Mouse (Mus musculus) myocyte (in vitro differentiated cells): Measurements from ENCODE around the gene Naa35. TPM values are rescaled to one million over a fixed set of nuclear protein-coding genes. Genes with fewer than 3 reads are reported as not detected.

ENCODE experiments used
- H3K27me3 ChIP-seq: one replicate; pipeline ENCODE4 v1.6.1; 2011; ENCODE audit not compliant: control insufficient read depth, insufficient read depth, insufficient read length
- H3K36me3 ChIP-seq: one replicate; pipeline ENCODE4 v1.6.1; 2011; ENCODE audit not compliant: control insufficient read depth, insufficient read depth
- H3K4me2 ChIP-seq: one replicate; pipeline ENCODE4 v1.6.1; 2011; ENCODE audit warnings: low read depth, control low read depth
- H3K4me3 ChIP-seq: one replicate; pipeline ENCODE4 v1.5.1; 2011; ENCODE audit warnings: mild to moderate bottlenecking, control low read depth, moderate library complexity
- H3K79me2 ChIP-seq: one replicate; pipeline ENCODE4 v1.6.1; 2011; ENCODE audit not compliant: control insufficient read depth, insufficient read depth
- H3ac ChIP-seq: one replicate; pipeline ENCODE4 v1.6.1; 2011; ENCODE audit not compliant: control insufficient read depth, insufficient read length
- CEBPB ChIP-seq: IDR thresholded peaks from 2 replicates; pipeline ENCODE4 v1.6.1; 2011; ENCODE audit warnings: mild to moderate bottlenecking, moderate library complexity; ENCODE audit not compliant: poor library complexity, insufficient read depth, severe bottlenecking
- E2F4 ChIP-seq: IDR thresholded peaks from one replicate; pipeline ENCODE4 v1.6.1; 2011; ENCODE audit warnings: mild to moderate bottlenecking, control low read depth, moderate library complexity; ENCODE audit not compliant: insufficient read depth
- MAX ChIP-seq: IDR thresholded peaks from one replicate; pipeline ENCODE4 v1.6.1; 2011; ENCODE audit warnings: low read depth, mild to moderate bottlenecking, control low read depth
- MYOD1 ChIP-seq, 3 experiments: IDR thresholded peaks; one replicate each; pipeline ENCODE4 v1.6.1; 2011; ENCODE audit warnings: control low read depth in 2 of 3, low read depth in 2 of 3, mild to moderate bottlenecking in 2 of 3, moderate library complexity in 1 of 3; ENCODE audit not compliant: insufficient read length in 2 of 3, control insufficient read depth in 1 of 3
- MYOG ChIP-seq, 3 experiments: IDR thresholded peaks; one replicate each; pipeline ENCODE4 v1.6.1; 2011; ENCODE audit warnings: control low read depth in 2 of 3, low read depth in 2 of 3, mild to moderate bottlenecking in 2 of 3; ENCODE audit not compliant: insufficient read length in 2 of 3, control insufficient read depth in 1 of 3, insufficient read depth in 1 of 3
- POLR2A ChIP-seq: IDR thresholded peaks from one replicate; pipeline ENCODE4 v1.6.1; 2011; ENCODE audit warnings: low read depth, mild to moderate bottlenecking, control low read depth, moderate library complexity; ENCODE audit not compliant: insufficient read length
- POLR2AphosphoS2 ChIP-seq: IDR thresholded peaks from one replicate; pipeline ENCODE4 v1.6.1; 2011; ENCODE audit warnings: low read depth, control low read depth; ENCODE audit not compliant: insufficient read length
- REST ChIP-seq: IDR thresholded peaks from one replicate; pipeline ENCODE4 v1.6.1; 2011; ENCODE audit warnings: mild to moderate bottlenecking, control low read depth, moderate library complexity; ENCODE audit not compliant: insufficient read depth, insufficient read length
- SRF ChIP-seq: IDR thresholded peaks from one replicate; pipeline ENCODE4 v1.6.1; 2011; ENCODE audit warnings: low read depth; ENCODE audit not compliant: control insufficient read depth, insufficient read length
- TCF12 ChIP-seq: IDR thresholded peaks from one replicate; pipeline ENCODE4 v1.6.1; 2011; ENCODE audit warnings: mild to moderate bottlenecking, control low read depth; ENCODE audit not compliant: poor library complexity, insufficient read depth, severe bottlenecking
- TCF3 ChIP-seq: IDR thresholded peaks from one replicate; pipeline ENCODE4 v1.6.1; 2011; ENCODE audit warnings: low read depth, control low read depth; ENCODE audit not compliant: insufficient read length
- USF1 ChIP-seq: IDR thresholded peaks from one replicate; pipeline ENCODE4 v1.6.1; 2011; ENCODE audit warnings: low read depth, mild to moderate bottlenecking, control low read depth, moderate library complexity
- polyA plus RNA-seq: library from polyadenylated mRNA; unstranded; fragments of >200 nt; fragmentation: generic; extraction: Trizol; gene quantifications from one replicate; pipeline ENCODE4 v1.2.1, GENCODE M21; 2012; ENCODE audit warnings: missing spikeins

The Naa35 gene
- polyA plus RNA-seq, 1 experiment, result 32.3 TPM

- H3ac ChIP-seq, result no peak overlapping the region
- H3K4me2 ChIP-seq, result no peak overlapping the region
- no peaks in the 10 kb centered on the region for H3K36me3 ChIP-seq
- H3K4me3 ChIP-seq, result no peak overlapping the region
- TF ChIP-seq E2F4 (no peak), USF1 (no peak), SRF (no peak), TCF12 (no peak), REST (no peak), MYOD1 (IDR thresholded peaks at IDR 0.05; ENCODE audit: control insufficient read depth in 1 of 3, insufficient read length in 2 of 3, low read depth in 2 of 3) (no peak), MAX (no peak), POLR2AphosphoS2 (no peak), CEBPB (no peak), TCF3 (no peak), MYOG (IDR thresholded peaks at IDR 0.05; ENCODE audit: control insufficient read depth in 1 of 3, insufficient read depth in 1 of 3, insufficient read length in 2 of 3, low read depth in 2 of 3) (no peak), POLR2A (no peak)
- H3K79me2 ChIP-seq, result peaks cover 26% of the 10 kb centered on the region
- H3K27me3 ChIP-seq, result no peaks in the 10 kb centered on the region
Measured at GRCm38 (mm10) chr13:59558776-59559175, 26.3 kb upstream of the Naa35 start.

GRCm38 (mm10) chr13:59562471-59562870 lies 22.6 kb upstream of the Naa35 start:
- Histone ChIP-seq H3ac (no peak overlapping the region), H3K27me3 (peaks cover 5% of the 10 kb centered on the region), H3K4me2 (no peak overlapping the region), H3K79me2 (no peaks in the 10 kb centered on the region), H3K36me3 (no peaks in the 10 kb centered on the region), H3K4me3 (no peak overlapping the region)
- no peak for TF ChIP-seq TCF12
- no peak for TF ChIP-seq USF1
- TF ChIP-seq CEBPB, result no peak
- TF ChIP-seq SRF, result no peak

GRCm38 (mm10) chr13:59564505-59564904 lies 20.6 kb upstream of the Naa35 start:
- H3K4me3 ChIP-seq, result no peak overlapping the region
- H3K79me2 ChIP-seq, result no peaks in the 10 kb centered on the region
- no peak overlapping the region for H3ac ChIP-seq
- TF ChIP-seq USF1, result no peak
- TF ChIP-seq REST, result no peak
- H3K36me3 ChIP-seq, result no peaks in the 10 kb centered on the region
- H3K4me2 ChIP-seq, result no peak overlapping the region
- H3K27me3 ChIP-seq, result peaks cover 9% of the 10 kb centered on the region

DNA sequence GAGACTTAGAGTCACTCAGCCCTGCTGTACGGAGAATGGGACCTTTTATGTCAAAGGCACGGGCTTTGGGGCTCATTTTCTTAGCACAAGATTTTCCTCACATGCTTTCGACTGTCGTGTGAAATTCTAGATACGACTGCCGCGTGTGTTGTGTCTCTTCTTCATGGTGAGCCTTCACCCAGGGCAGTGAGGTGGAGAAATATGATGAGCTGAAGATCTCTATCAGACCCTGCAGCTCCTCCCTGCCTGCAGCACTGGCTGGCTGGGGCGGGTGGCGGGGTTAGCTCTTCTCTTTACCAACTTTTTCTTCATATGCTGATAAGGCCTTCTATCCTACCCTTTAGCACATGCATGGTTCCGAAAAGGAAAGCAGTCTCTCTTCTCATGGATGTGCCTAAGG lies 20.1 kb upstream of the Naa35 start:
- Histone ChIP-seq H3K79me2 (no peaks in the 10 kb centered on the region), H3K4me3 (no peak overlapping the region), H3K4me2 (no peak overlapping the region), H3K27me3 (peaks cover 9% of the 10 kb centered on the region), H3ac (no peak overlapping the region), H3K36me3 (no peaks in the 10 kb centered on the region)
- TF ChIP-seq POLR2A (no peak), MAX (no peak), E2F4 (no peak), CEBPB (no peak), MYOG (IDR thresholded peaks at IDR 0.05; ENCODE audit: control insufficient read depth in 1 of 3, insufficient read depth in 1 of 3, insufficient read length in 2 of 3, low read depth in 2 of 3) (no peak), MYOD1 (IDR thresholded peaks at IDR 0.05; ENCODE audit: control insufficient read depth in 1 of 3, insufficient read length in 2 of 3, low read depth in 2 of 3) (no peak), POLR2AphosphoS2 (no peak), SRF (no peak), REST (no peak), USF1 (no peak), TCF12 (no peak), TCF3 (no peak)

- no peak overlapping the region for H3K4me3 ChIP-seq
- no peak overlapping the region for H3ac ChIP-seq
- H3K36me3 ChIP-seq, result no peaks in the 10 kb centered on the region
- H3K4me2 ChIP-seq, result peak overlapping the region; percentile 25
- TF ChIP-seq SRF (no peak), POLR2A (no peak), POLR2AphosphoS2 (no peak), MYOD1 (IDR thresholded peaks at IDR 0.05; ENCODE audit: control insufficient read depth in 1 of 3, insufficient read length in 2 of 3, low read depth in 2 of 3) (no peak), E2F4 (no peak), REST (no peak), MAX (no peak), TCF12 (no peak), CEBPB (no peak), USF1 (no peak), TCF3 (no peak), MYOG (IDR thresholded peaks at IDR 0.05; ENCODE audit: control insufficient read depth in 1 of 3, insufficient read depth in 1 of 3, insufficient read length in 2 of 3, low read depth in 2 of 3) (no peak)
- H3K79me2 ChIP-seq, result no peaks in the 10 kb centered on the region
- peaks cover 18% of the 10 kb centered on the region for H3K27me3 ChIP-seq
Measured at GRCm38 (mm10) chr13:59565945-59566520, 19.0 kb upstream of the Naa35 start.
